In the genomic region with DNA sequence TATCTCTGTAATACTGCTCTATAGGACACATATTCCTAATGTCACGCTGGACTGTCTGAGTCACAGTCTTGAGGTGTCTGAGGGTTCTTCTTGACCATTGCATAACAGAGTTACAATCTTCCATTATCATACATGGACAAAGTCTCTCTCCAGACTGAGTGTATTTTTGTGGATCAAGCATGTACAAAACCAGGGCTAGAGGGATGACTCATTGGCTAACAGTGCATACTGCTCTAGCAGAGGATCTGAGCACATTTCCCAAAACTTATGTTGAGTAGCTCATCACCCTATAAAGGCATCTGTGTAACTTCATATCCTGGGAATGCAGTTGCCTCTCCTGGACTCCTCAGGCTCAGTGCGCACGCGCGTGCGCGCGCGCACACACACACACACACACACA, we compare ENCODE assay signal across 13 mouse cellular contexts.
"Had no signal": no experiment of that assay in that cellular context is flagged by ENCODE, and none has a peak within 500 bp of the region (broad histone marks: within the 10 kb centered on the region; RNA-seq: fewer than 3 reads in every experiment).

No protein-coding gene starts in this region.

- DNase-seq: lung, adult 18-20 months; lung, embryonic 14.5 days; lung, postnatal 10 days; lung, postnatal 4 days; right cerebral cortex, postnatal 14 days; thymus, postnatal 14 days; thymus, postnatal 4 days had no signal

- H3K4me1 ChIP-seq: megakaryocyte, embryonic 14.5 days; midbrain, embryonic 13.5 days; midbrain, embryonic 15.5 days; neural tube, embryonic 12.5 days; stomach, embryonic 15.5 days had no signal

- ATAC-seq: midbrain, embryonic 13.5 days; midbrain, embryonic 15.5 days had no signal

- H3K27ac ChIP-seq: midbrain, embryonic 13.5 days; midbrain, embryonic 15.5 days; neural tube, embryonic 12.5 days; stomach, embryonic 15.5 days; stomach, postnatal 0 days had no signal

- H3K4me3 ChIP-seq: megakaryocyte, embryonic 14.5 days; midbrain, embryonic 13.5 days; midbrain, embryonic 15.5 days; neural tube, embryonic 12.5 days; stomach, embryonic 15.5 days had no signal
